Mouse (Mus musculus) C2C12 (cell line): ENCODE measurements around the gene Syt17.

Experiments
- CEBPB ChIP-seq: IDR thresholded peaks from one replicate; pipeline ENCODE4 v1.6.1; 2011; ENCODE audit warnings: low read depth, mild to moderate bottlenecking, control low read depth, moderate library complexity
- CTCF ChIP-seq: IDR thresholded peaks from one replicate; pipeline ENCODE4 v1.5.1; 2011; ENCODE audit not compliant: control insufficient read depth, insufficient read depth, insufficient read length
- FOSL1 ChIP-seq: IDR thresholded peaks from one replicate; pipeline ENCODE4 v1.8.0; 2011; ENCODE audit warnings: mild to moderate bottlenecking, low read length; ENCODE audit not compliant: poor library complexity, insufficient read depth, severe bottlenecking
- MAX ChIP-seq: IDR thresholded peaks from one replicate; pipeline ENCODE4 v1.6.1; 2011; ENCODE audit warnings: mild to moderate bottlenecking, control low read depth
- MYOD1 ChIP-seq: IDR thresholded peaks from one replicate; pipeline ENCODE4 v1.6.1; 2011; ENCODE audit warnings: low read depth; ENCODE audit not compliant: control insufficient read depth, insufficient read length
- USF1 ChIP-seq: IDR thresholded peaks from one replicate; pipeline ENCODE4 v1.6.1; 2011; ENCODE audit warnings: low read depth, mild to moderate bottlenecking, control low read depth, moderate library complexity

GRCm38 (mm10) chr7:118411877-118412276 is 36.1 kb downstream of the Syt17 start:
- TF ChIP-seq CTCF (no peak), MAX (no peak), MYOD1 (no peak), FOSL1 (no peak), USF1 (no peak), CEBPB (no peak)
